Mouse (Mus musculus) left cerebral cortex, adult 2 months (tissue): Measurements from ENCODE around the gene Smim6. TPM values are rescaled to one million over a fixed set of nuclear protein-coding genes. Genes with fewer than 3 reads are reported as not detected.

Experiments used
- DNase-seq, 2 experiments: peaks; one replicate each; pipeline ENCODE4 v3.0.0; 2021 to 2022; ENCODE audit warnings: low spot score in 2 of 2, mixed read lengths in 1 of 2; ENCODE audit errors: extremely low spot score in 1 of 2
- H3K27ac ChIP-seq: fragments of 200-600 bp; 2 replicates; pipeline ENCODE4 v1.8.1; 2022
- H3K4me3 ChIP-seq: fragments of 200-600 bp; 2 replicates; pipeline ENCODE4 v1.8.1; 2022
- CTCF ChIP-seq: fragments of 200-600 bp; IDR thresholded peaks from 2 replicates; pipeline ENCODE4 v1.8.1; 2022; ENCODE audit warnings: antibody characterized with exemption, mild to moderate bottlenecking, moderate library complexity
- intact Hi-C: fragments of 180-260 bp; cut with DNase I; formaldehyde crosslinking; loops from one replicate; pipeline ENCODE4 v1.15.1; 2025
- total RNA-seq, 2 experiments: library from RNA; stranded (reverse); gene quantifications; 2 replicates each; pipeline ENCODE4 v1.2.3; 2021

Gene Smim6
- total RNA-seq, 2 experiments from 2014 or later = not detected

GRCm38 (mm10) chr11:115921986-115922385 is 10.2 kb downstream of the Smim6 start:
- intact Hi-C loops = no loop called here
- Histone ChIP-seq H3K4me3 (no peak overlapping the region), H3K27ac (no peak overlapping the region)
- DNase-seq = no peak
- TF ChIP-seq CTCF = no peak

GRCm38 (mm10) chr11:115929031-115929430 is 17.2 kb downstream of the Smim6 start:
- no peak overlapping the region for H3K4me3 ChIP-seq
- no peak overlapping the region for H3K27ac ChIP-seq
- DNase-seq = no peak
- no peak for TF ChIP-seq CTCF
- intact Hi-C loops = no loop called here

- Histone ChIP-seq H3K4me3 (no peak overlapping the region), H3K27ac (no peak overlapping the region)
- intact Hi-C loops = no loop called here
- DNase-seq = no peak
- no peak for TF ChIP-seq CTCF
These were observed 18.0 kb downstream of the Smim6 start for GRCm38 (mm10) chr11:115929818-115930217.

- H3K4me3 ChIP-seq = no peak overlapping the region
- DNase-seq = no peak
- TF ChIP-seq CTCF = no peak
- no peak overlapping the region for H3K27ac ChIP-seq
- intact Hi-C loops = no loop called here
These were observed 19.4 kb downstream of the Smim6 start for GRCm38 (mm10) chr11:115931235-115931634.

- peak within 1 kb of the TSS; percentile 96 for H3K4me3 ChIP-seq
- H3K27ac ChIP-seq = peak within 1 kb of the TSS; percentile 83
- TF ChIP-seq CTCF = no peak
- peak; percentile 98 for DNase-seq
- intact Hi-C loops = no loop called here
These were observed 21.4 kb downstream of the Smim6 start, which contains the start of the genes Sap30bp and Recql5 for GRCm38 (mm10) chr11:115933108-115933746. TSS of gene Sap30bp (plus strand) at chr11:115933282. TSS of gene Recql5 (minus strand) at chr11:115933477.

GRCm38 (mm10) chr11:115933747-115934110 is 21.9 kb downstream of the Smim6 start:
- intact Hi-C loops = no loop called here
- peak overlapping the region; percentile 83 for H3K27ac ChIP-seq
- no peak for TF ChIP-seq CTCF

GRCm38 (mm10) chr11:115939690-115940329 is 28.0 kb downstream of the Smim6 start:
- H3K4me3 ChIP-seq = no peak overlapping the region
- DNase-seq = peak; percentile 45 to 63
- TF ChIP-seq CTCF = peak; percentile 94
- intact Hi-C loops = loop anchor here (1.0 to 5.0 kb wide), 2 partner anchors 59 to 192 kb away; partner anchors contain the start of gene Trim65
- H3K27ac ChIP-seq = no peak overlapping the region

More at GRCm38 (mm10) chr11:115933747-115934110, 21.9 kb downstream of the Smim6 start:
- H3K4me3 ChIP-seq = peak overlapping the region; percentile 96
- DNase-seq = no peak

- H3K4me3 ChIP-seq = no peak overlapping the region
- DNase-seq = no peak
- H3K27ac ChIP-seq = no peak overlapping the region
- peak; percentile 20 for TF ChIP-seq CTCF
- intact Hi-C loops = no loop called here
These were observed 30.2 kb downstream of the Smim6 start for GRCm38 (mm10) chr11:115941980-115942379.

GRCm38 (mm10) chr11:115945247-115945646 is 33.4 kb downstream of the Smim6 start:
- Histone ChIP-seq H3K27ac (no peak overlapping the region), H3K4me3 (no peak overlapping the region)
- TF ChIP-seq CTCF = no peak
- no peak for DNase-seq
- intact Hi-C loops = no loop called here

GRCm38 (mm10) chr11:115946221-115946828 is 34.5 kb downstream of the Smim6 start:
- H3K4me3 ChIP-seq = no peak overlapping the region
- no peak for DNase-seq
- no peak overlapping the region for H3K27ac ChIP-seq
- no peak for TF ChIP-seq CTCF
- intact Hi-C loops = no loop called here

- no peak for TF ChIP-seq CTCF
- H3K27ac ChIP-seq = no peak overlapping the region
- no peak for DNase-seq
- H3K4me3 ChIP-seq = no peak overlapping the region
- intact Hi-C loops = no loop called here
These were observed 36.5 kb downstream of the Smim6 start for GRCm38 (mm10) chr11:115948316-115948715.

GRCm38 (mm10) chr11:115950719-115951118 is 38.9 kb downstream of the Smim6 start:
- no peak overlapping the region for H3K4me3 ChIP-seq
- intact Hi-C loops = no loop called here
- no peak for DNase-seq
- H3K27ac ChIP-seq = no peak overlapping the region
- TF ChIP-seq CTCF = no peak
